Mouse (Mus musculus) adrenal gland, adult (tissue): ENCODE data around the gene Hsd17b11.

Experiments used
- DNase-seq, 2 experiments: peaks; one replicate each; pipeline ENCODE4 v3.0.0; 2022 to 2023; ENCODE audit warnings: low spot score in 1 of 2; ENCODE audit not compliant: inconsistent age in 2 of 2

Hsd17b11 gene

GRCm38 (mm10) chr5:104021597-104022378 lies at the start of gene Hsd17b11:
Gene Hsd17b11, minus strand, starts transcription at chr5:104021919.
- DNase-seq: peak; percentile 92 to 97

- no peak for DNase-seq
Measured at GRCm38 (mm10) chr5:104071048-104071447, 49.3 kb upstream of the Hsd17b11 start.

DNA sequence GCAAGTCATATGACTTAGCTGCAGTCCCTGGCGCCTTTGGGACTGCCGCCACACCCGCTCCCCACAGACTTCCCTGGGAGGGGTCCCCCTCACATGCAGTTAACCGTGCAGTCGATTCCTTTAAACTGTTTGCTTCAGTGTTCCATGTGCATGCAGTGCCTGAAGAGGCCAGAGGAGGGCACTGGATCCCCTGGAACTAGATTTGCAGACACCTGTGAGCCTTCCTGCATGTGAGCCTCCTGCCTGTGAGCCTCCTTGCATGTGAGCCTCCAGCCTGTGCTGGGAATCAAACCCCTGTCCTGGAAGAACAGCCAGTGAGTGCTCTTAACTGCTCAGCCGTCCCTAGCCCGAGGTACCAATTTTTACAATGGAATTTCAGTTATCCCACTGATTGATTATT lies 47.0 kb upstream of the Hsd17b11 start:
- peak in 1 of 2 experiments; percentile 58 for DNase-seq

DNA sequence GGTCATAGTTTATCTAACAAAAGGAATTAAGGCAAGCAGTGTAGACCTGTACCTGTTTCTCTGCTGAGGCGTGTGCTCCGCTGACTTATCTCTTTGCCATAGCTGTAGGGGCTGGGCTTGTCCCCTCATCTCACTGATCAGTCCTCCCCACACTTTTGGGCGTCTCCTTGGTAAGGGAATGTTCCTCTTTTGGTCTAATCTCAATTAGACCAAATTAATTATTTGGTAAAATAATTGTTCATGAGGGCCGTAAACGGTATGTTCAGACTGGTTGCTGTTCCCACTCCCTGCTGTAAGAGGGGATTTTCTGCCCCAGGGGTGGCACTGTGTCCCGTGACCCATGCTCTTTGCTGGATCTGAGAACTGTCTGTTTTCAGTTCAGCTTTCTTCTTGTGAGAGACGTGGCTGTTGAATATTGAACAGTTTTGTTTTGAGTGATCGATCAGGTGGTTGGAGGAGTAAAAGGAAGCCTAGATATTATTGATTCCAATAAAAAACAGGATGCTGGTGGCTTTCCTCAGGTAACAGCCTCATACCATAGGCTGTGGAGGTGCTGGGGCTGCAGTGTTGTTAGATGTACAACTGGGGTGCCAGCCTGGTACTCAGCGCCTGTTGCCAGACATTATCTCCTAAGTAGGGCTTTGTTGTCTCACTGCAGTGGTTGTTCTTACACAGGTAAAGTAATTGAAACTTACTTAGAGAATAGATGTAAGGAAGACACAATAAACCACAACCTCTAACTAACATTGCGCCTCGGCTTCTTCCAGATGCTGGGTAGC lies 41.2 kb upstream of the Hsd17b11 start:
- DNase-seq: no peak

DNA sequence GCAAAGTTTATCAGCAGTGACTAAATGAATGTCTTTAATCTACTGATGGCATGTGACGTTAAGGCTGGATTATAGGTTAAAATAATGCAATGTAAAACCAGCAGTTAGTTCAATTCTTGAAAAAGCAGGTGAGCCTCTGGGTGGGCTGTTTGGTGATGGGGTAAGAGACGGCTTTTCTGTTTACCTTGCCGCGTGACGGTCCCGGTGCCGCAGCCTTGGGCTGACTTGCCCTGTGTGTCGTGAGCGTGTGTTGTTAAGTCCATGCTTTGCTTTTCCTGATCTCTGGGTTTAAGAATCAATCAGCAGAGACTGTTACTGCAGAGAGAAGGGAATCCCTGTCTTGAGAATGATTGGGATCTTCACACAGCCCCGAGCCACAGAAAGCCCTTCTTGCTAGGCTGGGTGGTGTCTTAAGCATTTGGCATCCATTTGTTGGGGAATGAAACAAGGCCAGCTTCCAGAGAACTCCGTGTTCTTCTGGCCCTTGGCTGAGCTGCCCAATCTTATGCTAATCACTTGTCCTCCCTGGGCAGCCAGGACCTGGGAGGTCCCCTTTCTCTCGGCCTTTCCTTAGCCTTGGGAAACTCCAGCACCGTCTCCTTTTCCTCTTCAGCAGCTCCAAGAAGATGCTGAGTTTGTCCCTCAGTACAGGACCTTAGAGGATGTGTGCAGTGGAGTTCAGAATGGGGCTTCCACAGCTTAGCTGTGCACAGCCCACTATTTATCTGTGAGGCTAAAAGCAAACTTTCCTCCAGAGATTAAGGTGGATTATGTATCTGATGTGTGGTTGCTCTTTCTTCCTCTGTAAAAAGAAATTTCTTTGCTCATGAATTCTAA lies 40.4 kb upstream of the Hsd17b11 start:
- no peak for DNase-seq

DNA sequence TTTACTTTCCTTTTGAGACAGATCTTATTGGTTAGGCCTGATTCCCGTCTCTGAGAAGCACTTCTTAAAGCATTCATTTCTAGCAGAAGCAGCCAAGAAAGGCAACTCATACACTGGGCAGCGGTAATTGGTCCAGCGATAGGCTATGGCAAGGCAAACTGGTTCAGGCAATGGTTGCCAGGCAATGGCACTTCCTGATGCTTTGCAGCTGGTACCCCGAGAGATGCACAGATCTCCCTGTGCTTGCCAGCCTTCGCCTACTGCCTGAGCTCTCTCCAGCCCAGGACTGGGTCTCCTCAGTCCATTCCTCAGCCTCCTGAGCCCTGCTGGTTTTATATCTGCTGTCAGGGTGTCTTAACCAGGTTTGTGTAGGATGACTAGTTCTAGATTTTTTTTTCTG lies 38.7 kb upstream of the Hsd17b11 start:
- DNase-seq: no peak

DNA sequence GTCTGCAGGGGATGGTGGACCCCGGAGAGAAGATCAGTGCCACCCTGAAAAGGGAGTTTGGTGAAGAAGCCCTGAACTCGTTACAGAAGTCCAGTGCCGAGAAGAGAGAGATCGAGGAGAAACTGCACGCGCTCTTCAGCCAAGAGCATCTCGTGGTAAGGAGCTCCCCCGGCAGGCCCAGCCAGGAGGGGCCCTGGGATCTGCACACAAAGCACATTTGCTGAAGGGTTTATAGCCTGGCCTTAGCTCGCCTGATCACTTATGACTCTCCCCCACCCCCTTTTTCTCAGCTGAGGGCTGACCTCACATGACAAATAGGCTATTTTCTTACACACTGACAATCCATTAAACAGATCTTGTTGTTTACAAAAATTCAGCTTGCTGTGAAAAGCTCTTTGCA lies 37.9 kb upstream of the Hsd17b11 start:
- no peak for DNase-seq

DNA sequence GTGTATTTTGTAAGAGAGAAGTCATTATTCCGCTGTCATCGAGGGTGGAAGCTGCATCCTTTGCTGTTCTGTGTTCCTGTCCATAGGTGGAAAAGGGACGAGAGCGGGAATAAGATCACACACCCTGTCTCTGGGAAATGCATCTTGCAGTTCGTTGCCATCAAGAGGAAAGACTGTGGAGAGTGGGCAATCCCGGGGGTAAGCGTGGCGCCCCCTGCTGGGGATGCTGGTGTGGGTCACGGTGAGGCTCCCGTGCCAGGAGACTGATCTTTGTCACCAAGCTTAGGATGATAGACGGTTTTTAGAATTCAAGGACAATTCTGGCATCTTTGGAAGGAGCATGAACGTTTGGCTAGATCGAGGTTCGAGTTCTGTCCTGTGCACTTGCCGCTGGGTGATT lies 36.3 kb upstream of the Hsd17b11 start:
- peak; percentile 48 to 80 for DNase-seq

DNA sequence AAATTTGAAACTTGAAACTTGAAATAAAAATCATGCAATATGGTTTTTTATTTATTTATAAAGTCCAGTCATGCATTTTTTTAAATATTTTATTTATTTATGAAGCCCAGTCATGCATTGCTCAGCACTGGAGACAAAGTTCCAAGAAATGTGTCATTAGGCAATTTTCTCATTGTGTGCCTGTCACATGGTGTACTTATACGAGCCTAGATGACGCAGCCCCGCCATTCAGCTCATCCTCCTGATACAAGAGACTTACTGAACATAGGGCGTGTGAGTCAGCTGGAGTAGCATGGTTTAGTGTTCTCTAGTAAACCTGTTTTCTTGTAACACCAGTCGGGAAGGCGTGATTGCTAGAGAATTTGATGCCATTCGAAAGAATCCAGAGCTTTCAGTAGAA lies 34.6 kb upstream of the Hsd17b11 start:
- peak; percentile 35 to 50 for DNase-seq

DNA sequence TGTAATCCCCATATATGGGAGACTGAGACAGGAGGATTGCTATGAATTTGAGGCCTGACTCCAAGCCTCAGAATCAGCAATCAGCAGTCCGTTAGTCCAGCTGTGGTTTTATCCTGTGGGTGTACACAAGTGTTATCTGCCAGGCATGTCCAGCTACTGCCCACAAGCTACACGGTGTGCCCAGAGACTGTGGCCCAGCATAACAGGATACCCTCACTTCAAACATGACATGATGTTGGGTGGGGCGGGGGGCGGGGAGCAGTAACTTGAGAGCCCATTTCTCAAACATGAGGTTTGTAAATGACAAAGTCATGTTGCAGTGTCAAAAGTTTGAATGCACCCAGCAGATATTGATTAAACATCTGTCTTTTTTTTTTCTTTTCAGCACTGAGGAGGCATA lies 34.1 kb upstream of the Hsd17b11 start:
- no peak for DNase-seq

- no peak for DNase-seq
Measured at GRCm38 (mm10) chr5:104054938-104055337, 33.2 kb upstream of the Hsd17b11 start.

DNA sequence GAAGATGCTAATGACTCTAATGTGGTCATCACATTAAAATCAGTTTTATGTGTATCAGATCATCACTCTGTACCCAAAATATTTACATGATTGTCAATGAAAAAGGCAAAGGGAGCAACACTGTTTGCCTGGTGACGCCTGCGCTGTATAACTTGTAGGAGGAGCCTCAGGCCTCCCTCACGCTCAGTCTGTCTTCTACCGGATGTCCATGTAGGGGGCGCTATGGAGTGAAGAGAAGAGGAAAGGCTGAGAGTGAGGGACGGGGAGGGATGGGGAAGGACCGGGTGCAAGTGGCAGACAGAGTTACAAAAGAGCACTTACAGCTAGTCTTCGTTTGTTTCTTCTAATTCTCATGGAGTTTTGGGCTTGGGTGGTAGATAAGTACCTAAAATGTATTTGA lies 31.2 kb upstream of the Hsd17b11 start:
- peak in 1 of 2 experiments; percentile 38 for DNase-seq

DNA sequence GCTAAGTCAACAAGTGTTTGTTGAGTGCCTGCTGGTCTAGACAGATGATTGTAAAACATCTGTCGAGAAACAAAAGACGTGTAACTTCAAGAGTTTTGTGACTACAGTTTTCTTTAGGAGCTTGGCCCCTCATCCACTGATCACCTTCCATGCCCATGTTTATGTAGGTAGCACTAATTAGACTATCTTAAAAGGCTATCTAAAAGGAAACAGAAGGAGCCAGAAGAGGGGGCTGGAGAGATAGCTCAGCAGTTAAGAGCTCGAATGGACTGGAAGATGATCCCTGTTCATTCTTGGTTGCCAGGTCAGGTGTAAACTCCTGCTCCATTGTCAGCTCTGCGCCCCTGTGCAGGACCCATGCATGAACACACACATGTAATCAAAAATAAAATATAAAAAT lies 26.4 kb upstream of the Hsd17b11 start:
- peak in 1 of 2 experiments; percentile 60 for DNase-seq

- DNase-seq: peak in 1 of 2 experiments; percentile 34
Measured at GRCm38 (mm10) chr5:104047200-104048105, 25.7 kb upstream of the Hsd17b11 start.

- peak; percentile 99 for DNase-seq
Measured at GRCm38 (mm10) chr5:104046256-104047199, 24.8 kb upstream of the Hsd17b11 start, which contains the start of gene Nudt9. Gene Nudt9, plus strand, starts transcription at chr5:104046306.

- no peak for DNase-seq
Measured at GRCm38 (mm10) chr5:104043704-104044103, 22.0 kb upstream of the Hsd17b11 start.

DNA sequence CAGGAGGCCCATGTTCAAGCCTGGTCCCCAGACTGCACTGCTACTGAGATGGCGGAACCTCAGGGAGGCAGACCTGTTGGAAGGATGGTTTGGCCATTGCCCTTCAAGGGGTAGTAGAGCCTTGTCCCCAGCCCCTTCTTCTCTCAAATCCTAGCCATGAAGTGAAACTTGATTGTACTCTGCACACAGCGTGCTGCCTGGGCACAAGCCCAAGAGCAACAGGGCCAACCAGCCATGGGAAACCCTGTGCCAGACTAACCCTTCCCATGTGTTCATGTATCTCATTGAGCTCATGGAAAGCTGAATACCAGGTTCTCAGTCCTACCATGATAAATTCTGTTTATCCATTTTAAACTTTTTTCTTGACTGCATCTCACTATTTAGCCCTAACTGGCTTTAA lies 21.2 kb upstream of the Hsd17b11 start:
- DNase-seq: no peak

- peak; percentile 43 to 76 for DNase-seq
Measured at GRCm38 (mm10) chr5:104039154-104039932, 17.6 kb upstream of the Hsd17b11 start.
